Mouse (Mus musculus): ENCODE results near the gene Nom1. TPM values are rescaled to one million over a fixed set of nuclear protein-coding genes. Genes with fewer than 3 reads are reported as not detected.
A peak's percentile ranks its signal among the peaks of the same experiment; 100 is the strongest.

Gene Nom1
- polyA plus RNA-seq, 1 experiment: 12.2 TPM

GRCm38 (mm10) chr5:29445275-29445674, 10.8 kb downstream of the Nom1 start:
- Histone ChIP-seq H3K27ac (ENCODE audit: insufficient read depth, low read length) (no peak overlapping the region), H3K9ac (ENCODE audit: low read depth, poor library complexity, severe bottlenecking) (no peak overlapping the region), H3K27me3 (ENCODE audit: control insufficient read depth, insufficient read depth, low read length, poor library complexity, severe bottlenecking) (no peaks in the 10 kb centered on the region), H3K9me3 (replicated peaks; ENCODE audit: control insufficient read depth, insufficient read depth, low read length, poor library complexity, severe bottlenecking) (no peaks in the 10 kb centered on the region), H3K36me3 (ENCODE audit: control insufficient read depth, insufficient read depth, low read length, poor library complexity, severe bottlenecking) (peaks cover 78% of the 10 kb centered on the region), H3K4me3 (ENCODE audit: low read depth, low read length) (no peak overlapping the region), H3K4me1 (ENCODE audit: control insufficient read depth, insufficient read depth, low read length) (no peaks in the 10 kb centered on the region)
- no peak for TF ChIP-seq POLR2A (IDR thresholded peaks at IDR 0.05; ENCODE audit: insufficient read depth, low read length)
- TF ChIP-seq EP300 (IDR thresholded peaks at IDR 0.05; ENCODE audit: insufficient read depth, low read depth, low read length): no peak

DNA sequence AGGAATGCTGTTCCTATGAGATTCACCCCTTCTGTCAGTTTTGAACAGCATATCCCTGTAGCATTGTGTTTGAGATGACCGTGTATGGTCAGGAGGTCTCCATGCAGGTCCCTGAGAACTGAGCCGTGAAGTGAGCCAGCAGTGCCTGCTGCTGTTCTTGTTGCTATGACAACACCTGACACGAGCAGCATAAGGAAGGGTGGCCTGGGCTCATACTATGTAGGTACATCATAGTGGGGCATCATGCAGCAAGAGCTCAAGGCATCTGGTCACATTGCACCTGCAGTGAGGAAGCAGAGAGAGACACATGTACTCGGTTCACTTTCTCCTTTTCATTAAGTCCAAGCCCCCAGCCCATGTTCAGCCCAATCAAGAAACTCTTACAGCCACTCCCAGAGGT, 17.9 kb downstream of the Nom1 start:
- TF ChIP-seq POLR2A (IDR thresholded peaks at IDR 0.05; ENCODE audit: insufficient read depth, low read length): no peak
- no peak for TF ChIP-seq CTCF (IDR thresholded peaks at IDR 0.05; ENCODE audit: low read depth, low read length)
- TF ChIP-seq EP300 (IDR thresholded peaks at IDR 0.05; ENCODE audit: insufficient read depth, low read depth, low read length): no peak
- H3K4me3 ChIP-seq (ENCODE audit: low read depth, low read length): no peak overlapping the region
- H3K9me3 ChIP-seq (replicated peaks; ENCODE audit: control insufficient read depth, insufficient read depth, low read length, poor library complexity, severe bottlenecking): no peaks in the 10 kb centered on the region
- no peaks in the 10 kb centered on the region for H3K27me3 ChIP-seq (ENCODE audit: control insufficient read depth, insufficient read depth, low read length, poor library complexity, severe bottlenecking)
- H3K27ac ChIP-seq (ENCODE audit: insufficient read depth, low read length): no peak overlapping the region
- no peak overlapping the region for H3K9ac ChIP-seq (ENCODE audit: low read depth, poor library complexity, severe bottlenecking)
- H3K36me3 ChIP-seq (ENCODE audit: control insufficient read depth, insufficient read depth, low read length, poor library complexity, severe bottlenecking): peaks cover 40% of the 10 kb centered on the region
- no peaks in the 10 kb centered on the region for H3K4me1 ChIP-seq (ENCODE audit: control insufficient read depth, insufficient read depth, low read length)

DNA sequence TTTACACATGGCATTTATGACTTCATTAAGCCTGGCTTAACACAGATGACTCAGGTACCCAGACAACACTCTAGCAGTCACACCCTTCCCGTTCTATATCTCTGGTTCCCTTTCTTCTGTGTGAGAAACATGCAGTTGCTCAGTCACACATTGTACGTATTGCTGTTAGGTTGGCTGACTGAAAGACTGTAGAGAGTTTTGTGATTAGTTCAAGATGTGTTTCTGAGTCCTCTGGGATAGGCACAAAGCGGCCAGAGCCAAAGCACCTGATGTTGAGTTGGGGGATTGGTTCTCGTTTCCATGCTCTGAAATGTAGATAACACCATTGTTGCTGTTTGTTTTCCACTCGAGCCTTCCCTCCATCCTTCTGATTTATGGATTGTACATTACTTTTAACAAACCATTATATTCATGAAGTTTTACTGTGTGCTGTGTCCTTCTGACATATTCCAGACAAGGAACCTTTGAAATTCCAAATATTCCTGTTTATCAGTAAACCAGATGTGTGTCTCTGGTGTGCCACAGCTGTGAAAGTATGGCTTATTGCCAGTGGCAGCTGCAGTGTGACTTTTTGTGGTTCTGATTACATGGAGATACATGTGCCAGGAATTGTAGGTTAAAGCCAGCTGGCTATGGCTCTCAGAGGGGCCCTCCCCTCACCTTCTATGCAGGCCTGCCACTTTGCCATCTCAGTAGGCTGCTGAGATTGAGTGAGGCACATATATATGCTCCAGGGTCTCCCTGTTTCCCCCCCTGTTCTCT, 22.6 kb downstream of the Nom1 start:
- H3K27ac ChIP-seq (ENCODE audit: insufficient read depth, low read length): no peak overlapping the region
- H3K9me3 ChIP-seq (replicated peaks; ENCODE audit: control insufficient read depth, insufficient read depth, low read length, poor library complexity, severe bottlenecking): no peaks in the 10 kb centered on the region
- H3K9ac ChIP-seq (ENCODE audit: low read depth, poor library complexity, severe bottlenecking): no peak overlapping the region
- no peak overlapping the region for H3K4me3 ChIP-seq (ENCODE audit: low read depth, low read length)
- H3K4me1 ChIP-seq (ENCODE audit: control insufficient read depth, insufficient read depth, low read length): no peaks in the 10 kb centered on the region
- no peak for TF ChIP-seq EP300 (IDR thresholded peaks at IDR 0.05; ENCODE audit: insufficient read depth, low read depth, low read length)
- TF ChIP-seq POLR2A (IDR thresholded peaks at IDR 0.05; ENCODE audit: insufficient read depth, low read length): no peak
- no peak for TF ChIP-seq CTCF (IDR thresholded peaks at IDR 0.05; ENCODE audit: low read depth, low read length)
- no peaks in the 10 kb centered on the region for H3K27me3 ChIP-seq (ENCODE audit: control insufficient read depth, insufficient read depth, low read length, poor library complexity, severe bottlenecking)
- H3K36me3 ChIP-seq (ENCODE audit: control insufficient read depth, insufficient read depth, low read length, poor library complexity, severe bottlenecking): peaks cover 11% of the 10 kb centered on the region; the same call in 1 of the 2 replicates

DNA sequence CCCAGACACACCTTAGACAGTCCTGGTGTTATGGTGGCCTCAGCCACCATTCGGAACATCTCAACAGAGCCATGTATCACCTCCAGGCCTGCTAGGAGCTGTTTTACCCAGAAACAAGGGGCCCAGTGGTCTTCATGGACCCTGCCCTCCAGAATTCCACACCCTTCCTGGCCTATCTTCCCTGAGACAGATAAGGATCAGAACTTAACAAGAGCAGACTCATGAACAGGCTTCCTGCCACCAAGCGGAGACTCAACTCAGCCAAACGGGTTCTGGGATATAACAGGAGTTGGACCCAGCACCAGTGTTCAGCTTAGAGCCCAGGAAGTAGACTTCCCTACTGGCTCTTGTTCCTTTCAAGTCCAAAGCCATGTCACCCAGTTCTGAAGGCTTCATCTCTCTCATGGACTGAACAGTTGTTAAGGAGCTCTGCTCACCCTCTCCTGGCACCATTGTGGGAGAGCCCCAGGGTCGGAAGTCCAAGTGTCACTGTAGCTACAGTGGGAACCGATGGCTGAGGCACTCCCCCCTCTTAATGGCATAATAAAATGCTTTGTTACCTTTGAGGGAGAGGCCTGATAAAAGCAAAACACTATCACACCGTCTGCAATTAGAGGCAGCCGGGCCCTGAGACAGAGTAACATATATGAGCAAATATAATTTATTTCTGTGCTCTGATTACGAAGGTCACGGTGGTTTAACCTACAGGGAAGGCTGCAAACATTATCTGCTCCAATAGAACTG, 28.7 kb downstream of the Nom1 start:
- TF ChIP-seq POLR2A (IDR thresholded peaks at IDR 0.05; ENCODE audit: insufficient read depth, low read length) (no peak), EP300 (IDR thresholded peaks at IDR 0.05; ENCODE audit: insufficient read depth, low read depth, low read length) (no peak), CTCF (IDR thresholded peaks at IDR 0.05; ENCODE audit: low read depth, low read length) (no peak)
- H3K9ac ChIP-seq (ENCODE audit: low read depth, poor library complexity, severe bottlenecking): no peak overlapping the region
- 0 out of 2 replicates have a peak, but pooled peaks cover 3% of the 10 kb centered on the region for H3K36me3 ChIP-seq (ENCODE audit: control insufficient read depth, insufficient read depth, low read length, poor library complexity, severe bottlenecking)
- H3K27me3 ChIP-seq (ENCODE audit: control insufficient read depth, insufficient read depth, low read length, poor library complexity, severe bottlenecking): no peaks in the 10 kb centered on the region
- H3K4me3 ChIP-seq (ENCODE audit: low read depth, low read length): no peak overlapping the region
- no peaks in the 10 kb centered on the region for H3K4me1 ChIP-seq (ENCODE audit: control insufficient read depth, insufficient read depth, low read length)
- no peaks in the 10 kb centered on the region for H3K9me3 ChIP-seq (replicated peaks; ENCODE audit: control insufficient read depth, insufficient read depth, low read length, poor library complexity, severe bottlenecking)
- H3K27ac ChIP-seq (ENCODE audit: insufficient read depth, low read length): no peak overlapping the region

DNA sequence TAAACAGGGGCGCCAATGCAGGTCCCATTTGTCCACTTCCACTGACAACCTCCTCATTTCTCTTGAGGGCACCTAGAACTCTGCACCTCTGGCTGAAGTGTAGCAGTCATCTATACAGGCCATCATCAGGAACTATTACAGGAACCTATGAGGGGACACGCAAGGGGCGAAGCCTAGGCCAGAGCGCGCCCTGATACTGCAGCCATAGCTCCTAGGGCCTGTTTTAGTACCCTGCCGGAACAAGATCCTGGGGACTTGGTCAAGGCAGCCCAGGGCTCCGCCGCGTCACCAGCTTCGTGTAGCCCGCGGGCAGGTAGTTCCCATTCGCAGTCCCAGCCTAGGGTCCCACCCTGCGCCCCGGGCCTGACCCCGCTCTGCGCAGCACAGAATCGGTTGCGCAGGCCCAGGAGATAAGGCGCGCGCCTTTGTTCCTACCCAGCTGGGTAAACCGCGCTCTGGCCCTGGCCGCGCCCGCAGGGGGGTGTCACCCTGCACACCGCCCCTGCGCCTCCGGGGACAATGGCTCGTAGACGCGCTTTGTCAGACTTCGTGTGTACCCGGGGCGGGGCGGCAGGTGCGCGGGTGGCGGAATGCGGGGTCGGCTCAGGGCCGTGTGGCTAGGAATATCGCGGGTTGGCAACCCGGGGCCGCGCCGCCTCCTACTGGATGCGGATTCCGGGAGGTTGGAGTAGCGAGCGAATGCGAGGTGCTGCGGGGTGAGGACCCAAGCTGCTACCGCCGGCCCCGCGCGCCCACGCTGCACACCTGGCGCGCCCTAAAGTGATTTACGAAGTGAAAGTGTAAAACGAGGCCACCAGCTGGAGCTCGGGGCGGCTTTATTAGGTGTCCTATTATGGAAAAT, 33.3 kb downstream of the Nom1 start:
- no peaks in the 10 kb centered on the region for H3K36me3 ChIP-seq (ENCODE audit: control insufficient read depth, insufficient read depth, low read length, poor library complexity, severe bottlenecking)
- 0 out of 2 replicates have a peak, but pooled peaks cover 4% of the 10 kb centered on the region for H3K27me3 ChIP-seq (ENCODE audit: control insufficient read depth, insufficient read depth, low read length, poor library complexity, severe bottlenecking)
- TF ChIP-seq CTCF (IDR thresholded peaks at IDR 0.05; ENCODE audit: low read depth, low read length) (no peak), POLR2A (IDR thresholded peaks at IDR 0.05; ENCODE audit: insufficient read depth, low read length) (no peak), EP300 (IDR thresholded peaks at IDR 0.05; ENCODE audit: insufficient read depth, low read depth, low read length) (peak; percentile 47; the same call in 1 of the 2 replicates)
- peak overlapping the region; percentile 63 for H3K4me3 ChIP-seq (ENCODE audit: low read depth, low read length)
- no peaks in the 10 kb centered on the region for H3K9me3 ChIP-seq (replicated peaks; ENCODE audit: control insufficient read depth, insufficient read depth, low read length, poor library complexity, severe bottlenecking)
- H3K4me1 ChIP-seq (ENCODE audit: control insufficient read depth, insufficient read depth, low read length): no peaks in the 10 kb centered on the region
- no peak overlapping the region for H3K27ac ChIP-seq (ENCODE audit: insufficient read depth, low read length)
- peak overlapping the region; percentile 59 for H3K9ac ChIP-seq (ENCODE audit: low read depth, poor library complexity, severe bottlenecking)

Data from ES-Bruce4 (cell line).